Mouse (Mus musculus) midbrain, postnatal 0 days (tissue): ENCODE data around the gene Alox5. TPM values are rescaled to one million over a fixed set of nuclear protein-coding genes. Genes with fewer than 3 reads are reported as not detected.
A peak's percentile ranks its signal among the peaks of the same experiment; 100 is the strongest.

Experiments
- ATAC-seq: fragments of 200-750 bp; cut with Nextera tagmentation; 2 replicates; pipeline ENCODE4 v1.8.0; 2017; ENCODE audit warnings: moderate number of reproducible peaks, mild to moderate bottlenecking, moderate TSS enrichment, moderate library complexity; ENCODE audit not compliant: low FRiP score
- DNase-seq: peaks from one replicate; pipeline ENCODE4 v3.0.0-alpha.2; 2015; ENCODE audit warnings: low spot score
- H3K27ac ChIP-seq: fragments of 300-500 bp; sonication (generic); 2 replicates; pipeline ENCODE4 v1.5.1; 2014; ENCODE audit warnings: low read depth, mild to moderate bottlenecking, low read length, mixed read lengths
- H3K27me3 ChIP-seq: fragments of 300-500 bp; sonication (generic); 2 replicates; pipeline ENCODE4 v1.6.1; 2014; ENCODE audit warnings: low read length, control low read depth, mixed read lengths; ENCODE audit not compliant: insufficient read depth
- H3K36me3 ChIP-seq: fragments of 300-500 bp; sonication (generic); 2 replicates; pipeline ENCODE4 v1.6.1; 2014; ENCODE audit warnings: low read length, control low read depth, mixed read lengths; ENCODE audit not compliant: insufficient read depth
- H3K4me1 ChIP-seq: fragments of 300-500 bp; sonication (generic); 2 replicates; pipeline ENCODE4 v1.6.1; 2014; ENCODE audit warnings: mild to moderate bottlenecking, control low read depth, antibody characterized with exemption, low read length, mixed read lengths; ENCODE audit not compliant: insufficient read depth
- H3K4me2 ChIP-seq: fragments of 300-500 bp; sonication (generic); 2 replicates; pipeline ENCODE4 v1.6.1; 2014; ENCODE audit warnings: low read depth, mild to moderate bottlenecking, low read length, mixed read lengths; ENCODE audit not compliant: poor library complexity, severe bottlenecking
- H3K4me3 ChIP-seq: fragments of 300-500 bp; sonication (generic); 2 replicates; pipeline ENCODE4 v1.5.1; 2014; ENCODE audit warnings: low read depth, mild to moderate bottlenecking, low read length, moderate library complexity
- H3K9ac ChIP-seq: fragments of 300-500 bp; sonication (generic); replicated peaks from 2 replicates; pipeline ENCODE4 v1.6.1; 2014; ENCODE audit warnings: mild to moderate bottlenecking, low read length, moderate library complexity, mixed read lengths; ENCODE audit not compliant: poor library complexity, severe bottlenecking
- H3K9me3 ChIP-seq: fragments of 300-500 bp; sonication (generic); 2 replicates; pipeline ENCODE4 v1.6.1; 2016; ENCODE audit warnings: low read length, control low read depth
- CTCF ChIP-seq: IDR thresholded peaks from 2 replicates; pipeline ENCODE4 v1.5.1; 2016; ENCODE audit warnings: antibody characterized with exemption, mild to moderate bottlenecking
- WGBS: fragments of 180-500 bp; shearing (Covaris S2); extraction: QIAGEN DNeasy Blood & Tissue Kit; methylation state at CpG from one replicate; pipeline ENCODE4 v1.1.7; 2014; 5-methylcytosine and 5-hydroxymethylcytosine counted together
- polyA plus RNA-seq: library from polyadenylated mRNA; unstranded; fragments of >200 nt; fragmentation: Nextera tagmentation; extraction: Ambion mirVana; gene quantifications from 2 replicates; pipeline ENCODE4 v1.2.1, GENCODE M21; 2015
- total RNA-seq: library from RNA; depleted of rRNA; stranded (reverse); fragments of >200 nt; gene quantifications from 2 replicates; pipeline ENCODE4 v1.2.3, GENCODE M21; 2014

The Alox5 gene
- total and polyA plus RNA-seq, 2 experiments from 2014 or later = 0.48 to 1.6 TPM

- no peak for TF ChIP-seq CTCF
- 95% methylated on average over 6 of the region's 6 CpGs for WGBS
- DNase-seq (no peak), ATAC-seq (no peak)
- H3K4me1 ChIP-seq = no peaks in the 10 kb centered on the region
- H3K27me3 ChIP-seq = no peaks in the 10 kb centered on the region
- peaks cover 12% of the 10 kb centered on the region for H3K36me3 ChIP-seq
- no peak overlapping the region for H3K27ac ChIP-seq
- no peak overlapping the region for H3K4me2 ChIP-seq
- no peak overlapping the region for H3K9ac ChIP-seq
- no peak overlapping the region for H3K4me3 ChIP-seq
- no peaks in the 10 kb centered on the region for H3K9me3 ChIP-seq
Measured at GRCm38 (mm10) chr6:116407956-116408657, 52.9 kb downstream of the Alox5 start.

GRCm38 (mm10) chr6:116407216-116407615 is 53.8 kb downstream of the Alox5 start:
- Histone ChIP-seq H3K9ac (no peak overlapping the region), H3K9me3 (no peaks in the 10 kb centered on the region), H3K4me3 (no peak overlapping the region), H3K27ac (no peak overlapping the region), H3K4me1 (no peaks in the 10 kb centered on the region), H3K36me3 (peaks cover 9% of the 10 kb centered on the region), H3K27me3 (no peaks in the 10 kb centered on the region), H3K4me2 (no peak overlapping the region)
- no peak for TF ChIP-seq CTCF
- WGBS = 87% methylated on average over 4 of the region's 4 CpGs
- no peak for DNase-seq
- ATAC-seq = no peak

- Histone ChIP-seq H3K4me3 (no peak overlapping the region), H3K4me2 (no peak overlapping the region), H3K4me1 (no peaks in the 10 kb centered on the region), H3K9ac (no peak overlapping the region), H3K27me3 (no peaks in the 10 kb centered on the region), H3K36me3 (peaks cover 11% of the 10 kb centered on the region), H3K9me3 (no peaks in the 10 kb centered on the region), H3K27ac (no peak overlapping the region)
- no peak for TF ChIP-seq CTCF
- DNase-seq = no peak
- WGBS = 61% methylated on average over 5 of the region's 5 CpGs
- no peak for ATAC-seq
Measured at GRCm38 (mm10) chr6:116406680-116407079, 54.3 kb downstream of the Alox5 start.

GRCm38 (mm10) chr6:116406152-116406551 is 54.8 kb downstream of the Alox5 start:
- peaks cover 16% of the 10 kb centered on the region for H3K36me3 ChIP-seq
- ATAC-seq = no peak
- H3K27me3 ChIP-seq = no peaks in the 10 kb centered on the region
- no peak overlapping the region for H3K27ac ChIP-seq
- H3K9ac ChIP-seq = no peak overlapping the region
- H3K4me3 ChIP-seq = no peak overlapping the region
- no peaks in the 10 kb centered on the region for H3K4me1 ChIP-seq
- no peak for DNase-seq
- no peaks in the 10 kb centered on the region for H3K9me3 ChIP-seq
- H3K4me2 ChIP-seq = no peak overlapping the region
- 83% methylated on average over 2 of the region's 2 CpGs for WGBS
- no peak for TF ChIP-seq CTCF

DNA sequence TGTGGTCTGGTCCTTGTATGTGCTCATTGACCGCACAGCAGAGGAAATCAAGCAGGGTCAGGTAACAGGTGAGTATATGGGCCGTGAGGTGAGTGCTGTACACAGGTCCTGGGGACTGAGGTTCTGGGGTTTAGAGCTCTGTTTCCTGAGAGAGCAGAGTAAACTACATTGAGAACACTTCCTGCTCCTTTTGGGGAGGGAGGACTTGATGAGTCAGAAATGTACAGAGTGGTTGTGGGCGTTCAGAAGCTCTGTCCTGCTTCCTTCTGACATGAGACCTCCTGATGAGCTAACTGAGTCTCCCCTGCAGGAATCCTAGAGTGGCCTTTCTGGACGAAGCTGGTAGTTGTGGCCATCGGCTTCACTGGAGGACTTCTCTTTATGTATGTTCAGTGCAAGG is 55.3 kb downstream of the Alox5 start:
- Histone ChIP-seq H3K4me3 (no peak overlapping the region), H3K27ac (0 out of 2 replicates have a peak overlapping the region, but pooled peaks have one; percentile 7), H3K9ac (no peak overlapping the region), H3K4me1 (no peaks in the 10 kb centered on the region), H3K9me3 (no peaks in the 10 kb centered on the region), H3K36me3 (peaks cover 18% of the 10 kb centered on the region), H3K27me3 (no peaks in the 10 kb centered on the region), H3K4me2 (no peak overlapping the region)
- DNase-seq = no peak
- TF ChIP-seq CTCF = no peak
- no peak for ATAC-seq
- 67% methylated on average over 5 of the region's 5 CpGs for WGBS

GRCm38 (mm10) chr6:116405243-116405642 is 55.7 kb downstream of the Alox5 start:
- Histone ChIP-seq H3K4me1 (no peaks in the 10 kb centered on the region), H3K4me2 (no peak overlapping the region), H3K36me3 (peaks cover 15% of the 10 kb centered on the region), H3K9me3 (no peaks in the 10 kb centered on the region), H3K4me3 (no peak overlapping the region), H3K27ac (0 out of 2 replicates have a peak overlapping the region, but pooled peaks have one; percentile 7), H3K9ac (no peak overlapping the region), H3K27me3 (no peaks in the 10 kb centered on the region)
- peak; percentile 69 for DNase-seq
- peak; percentile 50 for ATAC-seq
- no peak for TF ChIP-seq CTCF
- 20% methylated on average over 9 of the region's 9 CpGs for WGBS
